In the genomic region with DNA sequence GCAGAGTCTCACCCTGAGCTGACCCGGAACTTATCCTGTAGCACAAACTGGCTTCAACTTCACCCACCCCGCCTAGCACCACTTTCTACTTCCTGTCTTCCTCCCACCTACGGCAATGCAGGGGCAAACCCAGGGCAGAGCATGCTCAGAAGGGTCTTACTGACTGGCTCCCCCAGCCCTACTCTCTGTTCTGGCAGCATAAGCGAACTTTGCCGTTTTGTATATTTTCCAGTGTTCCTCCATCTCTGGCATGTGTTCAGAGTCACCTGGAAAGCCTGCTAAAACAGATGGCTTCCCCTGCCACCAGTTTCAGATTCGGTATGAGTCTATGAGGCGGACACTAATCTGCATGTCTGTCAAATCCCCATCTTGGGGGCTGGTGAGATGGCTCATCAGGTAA, we compare ENCODE assay signal across 14 mouse cellular contexts. TPM values are rescaled to one million over a fixed set of nuclear protein-coding genes. Genes with fewer than 3 reads are reported as not detected.
DNase-seq lines count a peak whose midpoint lies in the region; ATAC-seq lines count a peak whose summit lies in the region.
"Had no signal": no experiment of that assay in that cellular context is flagged by ENCODE, and none has a peak within 500 bp of the region (broad histone marks: within the 10 kb centered on the region; RNA-seq: fewer than 3 reads in every experiment).

No protein-coding gene starts in this region.

- no peak for DNase-seq in kidney, adult 9 months
- peak; percentile 80 for DNase-seq in CD4-positive, CD25-positive, alpha-beta regulatory T cell, adult 2 months (ENCODE audit: low read depth, low spot score)
- peak; percentile 54 for DNase-seq in T-cell, adult 2 months (ENCODE audit: low spot score)
- DNase-seq in urinary bladder, postnatal 14 days (ENCODE audit: low spot score), result no peak
- no peak for DNase-seq in layer of hippocampus, postnatal 25 days (ENCODE audit: extremely low spot score in 1 of 2, low spot score in 1 of 2)
- DNase-seq: kidney, postnatal 25 days; lung, postnatal 10 days; right cerebral cortex, adult 18-20 months had no signal

- WGBS in kidney, embryonic 15.5 days, result 62% methylated on average over 7 of the region's 7 CpGs

- no peaks in the 10 kb centered on the region for H3K9me3 ChIP-seq in kidney, embryonic 15.5 days (replicated peaks)
- H3K9me3 ChIP-seq: limb, embryonic 12.5 days had no signal

- H3K4me3 ChIP-seq in kidney, embryonic 15.5 days (replicated peaks), result no peak overlapping the region
- H3K4me3 ChIP-seq: limb, embryonic 12.5 days; myocyte had no signal

- ATAC-seq in kidney, embryonic 15.5 days (replicated peaks; ENCODE audit: low FRiP score), result no peak
- peak; percentile 76 for ATAC-seq in inflammation-experienced regulatory T-cells, adult 6 months
- ATAC-seq in granulocyte monocyte progenitor cell, adult 5-6 weeks (replicated peaks; ENCODE audit: poor library complexity, severe bottlenecking), result no peak

- H3K9ac ChIP-seq in kidney, embryonic 15.5 days, result no peak overlapping the region
- H3K9ac ChIP-seq: limb, embryonic 12.5 days had no signal

- no peaks in the 10 kb centered on the region for H3K36me3 ChIP-seq in kidney, embryonic 15.5 days
- H3K36me3 ChIP-seq: limb, embryonic 12.5 days had no signal

- peak overlapping the region; percentile 65 for H3K27ac ChIP-seq in kidney, embryonic 15.5 days
- H3K27ac ChIP-seq: limb, embryonic 12.5 days had no signal

- no peaks in the 10 kb centered on the region for H3K27me3 ChIP-seq in kidney, embryonic 15.5 days
- H3K27me3 ChIP-seq: limb, embryonic 12.5 days had no signal

- H3K4me2 ChIP-seq in kidney, embryonic 15.5 days, result no peak overlapping the region
- H3K4me2 ChIP-seq: heart, embryonic 11.5 days; limb, embryonic 12.5 days had no signal

- peaks cover 33% of the 10 kb centered on the region for H3K4me1 ChIP-seq in kidney, embryonic 15.5 days

RNA-seq across cellular contexts. Expression of a gene that starts 2.0 kb away (rescaled TPM):
- 27.8 and 29.1 TPM in 2 replicates for polyA plus RNA-seq in kidney, embryonic 15.5 days (2015; fragmentation: Nextera tagmentation; extraction: Ambion mirVana)
- polyA plus RNA-seq in inflammation-experienced regulatory T-cells, adult 6 months (2017; shearing (Covaris generic)), result under 1 TPM in 2 of 3 experiments, not detected in 1; 0.97 to 0.98 TPM
- total RNA-seq in layer of hippocampus, postnatal 25 days (2021), result under 1 TPM in 1 of 2 experiments, not detected in 1; 0.81 TPM
- not detected in 2 replicates for total RNA-seq in granulocyte monocyte progenitor cell, adult 5-6 weeks (2014; fragmentation: Nextera tagmentation)
- not detected in 2 replicates for total RNA-seq in granulocyte monocyte progenitor cell, adult 5-6 weeks (2017)

RNA-seq across cellular contexts. Expression of a gene that starts 6.9 kb away (rescaled TPM):
- 11.3 and 11.4 TPM in 2 replicates for polyA plus RNA-seq in kidney, embryonic 15.5 days (2015; fragmentation: Nextera tagmentation; extraction: Ambion mirVana)
- 1,000 to 10,000 TPM; 1,449 to 1,788 (median 1,727) TPM for polyA plus RNA-seq in inflammation-experienced regulatory T-cells, adult 6 months (2017; shearing (Covaris generic))
- total RNA-seq in layer of hippocampus, postnatal 25 days (2021), result 1 to 10 TPM; 3.3 to 3.5 TPM
- 0.15 and 5.8 TPM in 2 replicates for total RNA-seq in granulocyte monocyte progenitor cell, adult 5-6 weeks (2014; fragmentation: Nextera tagmentation)
- 2.5 and 4.8 TPM in 2 replicates for total RNA-seq in granulocyte monocyte progenitor cell, adult 5-6 weeks (2017)

RNA-seq across cellular contexts. Expression of a gene that starts 20.1 kb away (rescaled TPM):
- polyA plus RNA-seq in kidney, embryonic 15.5 days (2015; fragmentation: Nextera tagmentation; extraction: Ambion mirVana), result 287 and 288 TPM in 2 replicates
- polyA plus RNA-seq in inflammation-experienced regulatory T-cells, adult 6 months (2017; shearing (Covaris generic)), result 100 to 1,000 TPM; 335 to 403 (median 335) TPM
- 100 to 1,000 TPM; 128 TPM for total RNA-seq in layer of hippocampus, postnatal 25 days (2021)
- 335 and 353 TPM in 2 replicates for total RNA-seq in granulocyte monocyte progenitor cell, adult 5-6 weeks (2014; fragmentation: Nextera tagmentation)
- 257 and 296 TPM in 2 replicates for total RNA-seq in granulocyte monocyte progenitor cell, adult 5-6 weeks (2017)

RNA-seq across cellular contexts. Expression of a gene that starts 20.1 kb away (rescaled TPM):
- polyA plus RNA-seq in kidney, embryonic 15.5 days (2015; fragmentation: Nextera tagmentation; extraction: Ambion mirVana), result 209 and 215 TPM in 2 replicates
- polyA plus RNA-seq in inflammation-experienced regulatory T-cells, adult 6 months (2017; shearing (Covaris generic)), result 100 to 1,000 TPM; 283 to 327 (median 313) TPM
- 10 to 100 TPM; 78.8 to 80.7 TPM for total RNA-seq in layer of hippocampus, postnatal 25 days (2021)
- 68.9 and 102 TPM in 2 replicates for total RNA-seq in granulocyte monocyte progenitor cell, adult 5-6 weeks (2014; fragmentation: Nextera tagmentation)
- 73.9 and 74.9 TPM in 2 replicates for total RNA-seq in granulocyte monocyte progenitor cell, adult 5-6 weeks (2017)

RNA-seq across cellular contexts. Expression of a gene that starts 33.7 kb away (rescaled TPM):
- polyA plus RNA-seq in kidney, embryonic 15.5 days (2015; fragmentation: Nextera tagmentation; extraction: Ambion mirVana), result 2.1 and 2.4 TPM in 2 replicates
- polyA plus RNA-seq in inflammation-experienced regulatory T-cells, adult 6 months (2017; shearing (Covaris generic)), result 1 to 10 TPM; 2.1 to 5.3 (median 4.3) TPM
- 1 to 10 TPM; 3.6 to 6.8 TPM for total RNA-seq in layer of hippocampus, postnatal 25 days (2021)
- 1.1 and 4.0 TPM in 2 replicates for total RNA-seq in granulocyte monocyte progenitor cell, adult 5-6 weeks (2014; fragmentation: Nextera tagmentation)
- not detected in 2 replicates for total RNA-seq in granulocyte monocyte progenitor cell, adult 5-6 weeks (2017)

Comparison
In these comparisons a context has a peak if more than half of its experiments do, and no peak if none do; other contexts are left out.
1. DNase-seq: peak in CD4-positive, CD25-positive, alpha-beta regulatory T cell, adult 2 months (single experiment) and T-cell, adult 2 months (single experiment); none in kidney, adult 9 months (single experiment), urinary bladder, postnatal 14 days (single experiment) and layer of hippocampus, postnatal 25 days (0 of 2).